Mouse (Mus musculus) ZHBTc4 (cell line): ENCODE data around the gene Mtfr1l.
A peak's percentile ranks its signal among the peaks of the same experiment; 100 is the strongest.
"Not testable (repeated sequence)": the region's sequence is repeated elsewhere in the genome, so short reads cannot be mapped to it uniquely, and the experiment has no call there.

Experiments used
- DNase-seq: peaks from one replicate; pipeline ENCODE4 v3.0.0-alpha.2; 2011; ENCODE audit warnings: low read depth, low spot score

Gene Mtfr1l

GRCm38 (mm10) chr4:134516981-134517380, 18.2 kb downstream of the Mtfr1l start:
- no peak for DNase-seq

GRCm38 (mm10) chr4:134515614-134516013, 19.6 kb downstream of the Mtfr1l start:
- DNase-seq: no peak

GRCm38 (mm10) chr4:134514309-134514930, 20.8 kb downstream of the Mtfr1l start:
- DNase-seq: no peak

GRCm38 (mm10) chr4:134512798-134513197, 22.4 kb downstream of the Mtfr1l start:
- peak; percentile 68 for DNase-seq

GRCm38 (mm10) chr4:134511730-134512129, 23.5 kb downstream of the Mtfr1l start:
- DNase-seq: no peak

GRCm38 (mm10) chr4:134510845-134511411, 24.3 kb downstream of the Mtfr1l start, which contains the start of gene Aunip:
Gene Aunip, plus strand, starts transcription at chr4:134510999.
- peak; percentile 97 for DNase-seq

GRCm38 (mm10) chr4:134510396-134510795, 24.8 kb downstream of the Mtfr1l start:
- DNase-seq: no peak

- DNase-seq: no peak
These were observed 28.5 kb downstream of the Mtfr1l start for GRCm38 (mm10) chr4:134506713-134507112.

GRCm38 (mm10) chr4:134505966-134506594, 29.1 kb downstream of the Mtfr1l start:
- DNase-seq: no peak

- no peak for DNase-seq
These were observed 29.8 kb downstream of the Mtfr1l start for GRCm38 (mm10) chr4:134505303-134505789.

- no peak for DNase-seq
These were observed 31.4 kb downstream of the Mtfr1l start for GRCm38 (mm10) chr4:134503686-134504357.

- no peak for DNase-seq
These were observed 34.1 kb downstream of the Mtfr1l start for GRCm38 (mm10) chr4:134501095-134501494.

GRCm38 (mm10) chr4:134498983-134499382, 36.2 kb downstream of the Mtfr1l start:
- not testable (repeated sequence) for DNase-seq

- DNase-seq: no peak
These were observed 37.0 kb downstream of the Mtfr1l start for GRCm38 (mm10) chr4:134497986-134498731.

GRCm38 (mm10) chr4:134497223-134497622, 38.0 kb downstream of the Mtfr1l start:
- DNase-seq: no peak

GRCm38 (mm10) chr4:134496595-134497210, 38.5 kb downstream of the Mtfr1l start, which contains the start of gene Paqr7:
Gene Paqr7, plus strand, starts transcription at chr4:134496697.
- no peak for DNase-seq

GRCm38 (mm10) chr4:134495546-134495923, 39.7 kb downstream of the Mtfr1l start:
- no peak for DNase-seq

GRCm38 (mm10) chr4:134494780-134495545, 40.2 kb downstream of the Mtfr1l start:
- no peak for DNase-seq

GRCm38 (mm10) chr4:134494161-134494560, 41.0 kb downstream of the Mtfr1l start:
- not testable (repeated sequence) for DNase-seq

- DNase-seq: no peak
These were observed 43.5 kb downstream of the Mtfr1l start for GRCm38 (mm10) chr4:134491716-134492115.
